Mouse (Mus musculus) liver, adult 2 months (tissue): Measurements from ENCODE around the gene Cfap77. TPM values are rescaled to one million over a fixed set of nuclear protein-coding genes. Genes with fewer than 3 reads are reported as not detected.

Experiments
- DNase-seq: peaks from one replicate; pipeline ENCODE4 v3.0.0-alpha.2; 2011; ENCODE audit warnings: low read depth, low spot score; ENCODE audit errors: extremely low read depth
- H3K27ac ChIP-seq: fragments of 200-500 bp; replicated peaks from 2 replicates; pipeline ENCODE4 v1.5.1; 2012; ENCODE audit warnings: low read depth, mild to moderate bottlenecking, control low read depth, inconsistent platforms, low read length; ENCODE audit not compliant: insufficient read depth
- H3K27me3 ChIP-seq: fragments of 200-500 bp; 2 replicates; pipeline ENCODE4 v1.6.1; 2012; ENCODE audit warnings: mild to moderate bottlenecking, moderate library complexity, low read length, inconsistent platforms; ENCODE audit not compliant: control insufficient read depth, insufficient read depth
- H3K36me3 ChIP-seq: fragments of 200-500 bp; 2 replicates; pipeline ENCODE4 v1.6.1; 2012; ENCODE audit warnings: low read length, inconsistent platforms; ENCODE audit not compliant: control insufficient read depth, insufficient read depth
- H3K4me1 ChIP-seq: fragments of 200-500 bp; 2 replicates; pipeline ENCODE4 v1.6.1; 2011; ENCODE audit warnings: low read length; ENCODE audit not compliant: control insufficient read depth, insufficient read depth
- H3K4me3 ChIP-seq: fragments of 200-500 bp; 2 replicates; pipeline ENCODE4 v1.5.1; 2011; ENCODE audit warnings: low read depth, mild to moderate bottlenecking, control low read depth, low read length, moderate library complexity; ENCODE audit not compliant: insufficient read depth
- H3K79me2 ChIP-seq: fragments of 200-500 bp; 2 replicates; pipeline ENCODE4 v1.6.1; 2012; ENCODE audit warnings: inconsistent platforms, mild to moderate bottlenecking, low read length, moderate library complexity; ENCODE audit not compliant: control insufficient read depth, insufficient read depth
- H3K9ac ChIP-seq: fragments of 200-500 bp; 2 replicates; pipeline ENCODE4 v1.6.1; 2012; ENCODE audit warnings: low read depth, mild to moderate bottlenecking, control low read depth, inconsistent platforms, low read length
- CTCF ChIP-seq: fragments of 200-500 bp; IDR thresholded peaks from 2 replicates; pipeline ENCODE4 v1.5.1; 2011; ENCODE audit warnings: low read depth, low read length, control low read depth
- POLR2A ChIP-seq: fragments of 200-500 bp; IDR thresholded peaks from 2 replicates; pipeline ENCODE4 v1.6.1; 2011; ENCODE audit warnings: low read length, control low read depth; ENCODE audit not compliant: insufficient read depth; ENCODE audit errors: extremely low read depth
- whole genome bisulfite sequencing: fragments of 180-500 bp; shearing (Covaris S2); methylation state at CpG from one replicate; pipeline ENCODE4 v1.1.7; 2018; 5-methylcytosine and 5-hydroxymethylcytosine counted together
- polyA plus RNA-seq: library from polyadenylated mRNA; depleted of rRNA; stranded (reverse); fragments of >200 nt; gene quantifications from 2 replicates; pipeline ENCODE4 v1.2.3, GENCODE M21; 2012
- total RNA-seq: library from RNA; depleted of rRNA; stranded (reverse); fragments of >200 nt; gene quantifications from 2 replicates; pipeline ENCODE4 v1.2.3, GENCODE M21; 2014

Gene Cfap77
- total and polyA plus RNA-seq, 2 experiments: 0.06 TPM; not detected in 1

GRCm38 (mm10) chr2:28997161-28997834, 57.6 kb downstream of the Cfap77 start:
- Histone ChIP-seq H3K36me3 (no peaks in the 10 kb centered on the region), H3K9ac (no peak overlapping the region), H3K79me2 (no peaks in the 10 kb centered on the region), H3K27ac (no peak overlapping the region), H3K4me1 (no peaks in the 10 kb centered on the region), H3K4me3 (no peak overlapping the region), H3K27me3 (no peaks in the 10 kb centered on the region)
- no peak for DNase-seq
- no peak for TF ChIP-seq CTCF
- TF ChIP-seq POLR2A: no peak
- WGBS: 87% methylated on average over 14 of the region's 14 CpGs

DNA sequence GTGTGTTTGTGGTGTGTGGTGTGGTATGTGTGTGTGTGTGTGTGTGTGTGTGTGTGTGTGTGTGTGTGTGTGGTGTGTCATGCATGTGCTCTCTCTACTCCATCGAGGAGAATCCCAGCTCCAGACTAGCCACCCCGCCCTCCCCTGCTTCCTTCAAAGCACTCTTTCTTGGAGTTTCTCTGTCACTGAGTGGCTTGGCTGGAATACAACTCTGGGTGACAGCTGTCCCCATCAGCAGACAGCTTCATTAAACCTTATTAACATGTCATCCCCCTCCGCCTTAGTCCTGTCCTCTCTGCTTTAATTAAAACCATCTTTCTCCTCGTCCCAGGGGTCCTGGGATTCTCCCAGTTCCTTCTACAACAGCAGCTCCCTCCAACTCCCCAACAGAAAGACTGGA, 59.4 kb downstream of the Cfap77 start:
- DNase-seq: no peak
- Histone ChIP-seq H3K4me1 (no peaks in the 10 kb centered on the region), H3K36me3 (no peaks in the 10 kb centered on the region), H3K27me3 (no peaks in the 10 kb centered on the region), H3K27ac (no peak overlapping the region), H3K9ac (no peak overlapping the region), H3K4me3 (no peak overlapping the region), H3K79me2 (no peaks in the 10 kb centered on the region)
- 75% methylated on average over 4 of the region's 4 CpGs for WGBS
- no peak for TF ChIP-seq CTCF
- TF ChIP-seq POLR2A: no peak

GRCm38 (mm10) chr2:28994014-28994413, 60.9 kb downstream of the Cfap77 start:
- no peak for DNase-seq
- Histone ChIP-seq H3K4me3 (no peak overlapping the region), H3K36me3 (no peaks in the 10 kb centered on the region), H3K79me2 (no peaks in the 10 kb centered on the region), H3K9ac (no peak overlapping the region), H3K27ac (no peak overlapping the region), H3K27me3 (no peaks in the 10 kb centered on the region), H3K4me1 (no peaks in the 10 kb centered on the region)
- TF ChIP-seq POLR2A (no peak), CTCF (no peak)
- 84% methylated on average over 12 of the region's 12 CpGs for WGBS

- WGBS: 96% methylated on average over 3 of the region's 3 CpGs
- Histone ChIP-seq H3K79me2 (no peaks in the 10 kb centered on the region), H3K27ac (no peak overlapping the region), H3K27me3 (no peaks in the 10 kb centered on the region), H3K4me1 (no peaks in the 10 kb centered on the region), H3K4me3 (no peak overlapping the region), H3K9ac (no peak overlapping the region), H3K36me3 (no peaks in the 10 kb centered on the region)
- TF ChIP-seq CTCF (no peak), POLR2A (no peak)
- no peak for DNase-seq
These were observed 66.1 kb downstream of the Cfap77 start for GRCm38 (mm10) chr2:28988781-28989180.

DNA sequence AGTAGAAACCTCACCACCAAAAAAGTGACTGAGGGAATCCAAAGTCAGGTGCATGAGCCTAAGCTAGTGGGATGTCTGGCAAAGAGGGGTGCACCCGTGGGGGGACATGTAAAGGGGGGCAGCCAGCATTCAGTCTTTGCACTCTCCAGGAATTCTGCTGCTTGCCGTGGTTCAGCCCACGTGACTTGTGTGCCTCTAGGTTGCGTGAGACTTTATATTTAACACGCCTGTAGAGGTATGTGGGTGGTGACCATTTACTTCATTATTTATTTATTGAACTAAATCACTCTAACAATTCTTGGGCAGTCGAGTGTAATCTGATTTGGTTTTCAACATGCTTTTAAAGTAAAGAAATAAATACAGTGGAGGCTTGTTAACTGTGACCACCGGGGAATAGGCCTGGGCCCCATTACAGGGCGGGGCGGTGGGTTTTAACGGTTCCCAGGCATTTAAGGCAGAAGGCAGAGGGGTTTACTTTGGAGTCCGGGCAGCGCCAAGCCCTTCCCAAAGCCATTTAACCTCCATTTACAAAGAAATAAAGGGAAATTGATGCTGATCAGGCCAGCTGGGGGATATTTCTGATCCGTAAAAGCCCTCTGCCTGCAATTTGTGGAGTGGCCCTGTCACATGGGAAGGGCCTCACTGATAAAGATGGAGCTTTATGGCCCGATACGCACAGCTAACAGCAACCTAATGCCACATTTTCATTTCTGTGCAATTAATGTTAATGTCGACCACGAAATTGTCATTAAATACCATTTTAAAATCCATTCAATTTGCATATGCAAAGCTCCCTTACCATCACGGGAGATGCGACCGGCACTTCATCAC, 74.6 kb downstream of the Cfap77 start:
- no peak for TF ChIP-seq CTCF
- TF ChIP-seq POLR2A: no peak
- WGBS: 90% methylated on average over 20 of the region's 20 CpGs
- no peak overlapping the region for H3K9ac ChIP-seq

DNA sequence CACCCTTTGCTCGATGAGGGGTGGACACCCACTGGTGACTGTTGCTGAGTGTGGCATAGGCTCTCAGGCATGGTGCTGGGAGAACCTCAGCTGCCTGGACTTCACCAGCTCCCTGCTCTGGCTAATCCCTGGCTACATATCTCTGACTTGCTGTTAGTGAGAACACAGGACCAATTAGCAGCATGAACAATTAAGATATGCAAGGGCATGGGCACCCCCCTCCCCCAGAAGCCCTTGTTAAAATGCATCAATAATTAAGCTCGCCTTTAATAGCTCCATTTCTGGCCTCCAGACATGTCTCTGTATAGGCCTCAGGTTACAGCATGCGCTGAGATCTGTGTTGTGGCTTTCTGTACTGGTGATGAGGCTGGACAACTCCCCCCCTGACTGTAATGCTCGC, 76.4 kb downstream of the Cfap77 start:
- Histone ChIP-seq H3K27me3 (0 out of 2 replicates have a peak, but pooled peaks cover 2% of the 10 kb centered on the region), H3K36me3 (no peaks in the 10 kb centered on the region), H3K79me2 (no peaks in the 10 kb centered on the region), H3K4me1 (no peaks in the 10 kb centered on the region), H3K4me3 (no peak overlapping the region), H3K27ac (no peak overlapping the region), H3K9ac (no peak overlapping the region)
- DNase-seq: no peak
- TF ChIP-seq POLR2A: no peak
- TF ChIP-seq CTCF: no peak
- 83% methylated on average over 4 of the region's 4 CpGs for WGBS

More for the DNA sequence above, 74.6 kb downstream of the Cfap77 start:
- DNase-seq: no peak
- no peaks in the 10 kb centered on the region for H3K4me1 ChIP-seq
- H3K27ac ChIP-seq: no peak overlapping the region
- H3K79me2 ChIP-seq: no peaks in the 10 kb centered on the region
- H3K36me3 ChIP-seq: no peaks in the 10 kb centered on the region
- H3K27me3 ChIP-seq: no peaks in the 10 kb centered on the region
- H3K4me3 ChIP-seq: no peak overlapping the region
